Mouse (Mus musculus): ENCODE data around the gene Cd300lf.

- no peak for TF ChIP-seq CTCF (IDR thresholded peaks at IDR 0.05; ENCODE audit: low read depth)
- TF ChIP-seq EP300 (IDR thresholded peaks at IDR 0.05; ENCODE audit: low read depth), result no peak
Measured at GRCm38 (mm10) chr11:115078680-115079079, 55.1 kb downstream of the Cd300lf start.
